Mouse (Mus musculus) testis, postnatal 14 days (tissue): ENCODE results near the gene Adam6b.
A peak's percentile ranks its signal among the peaks of the same experiment; 100 is the strongest.
"Not testable (repeated sequence)": the region's sequence is repeated elsewhere in the genome, so short reads cannot be mapped to it uniquely, and the experiment has no call there.

Source experiments
- DNase-seq: peaks from one replicate; pipeline ENCODE4 v3.0.0; 2021; ENCODE audit warnings: low spot score

Adam6b gene

GRCm38 (mm10) chr12:113489211-113489610 lies at the start of gene Adam6b:
Gene Adam6b (plus strand): TSS chr12:113489511.
- DNase-seq = not testable (repeated sequence)

- no peak for DNase-seq
Measured at GRCm38 (mm10) chr12:113446061-113446460, 43.2 kb upstream of the Adam6b start.

DNA sequence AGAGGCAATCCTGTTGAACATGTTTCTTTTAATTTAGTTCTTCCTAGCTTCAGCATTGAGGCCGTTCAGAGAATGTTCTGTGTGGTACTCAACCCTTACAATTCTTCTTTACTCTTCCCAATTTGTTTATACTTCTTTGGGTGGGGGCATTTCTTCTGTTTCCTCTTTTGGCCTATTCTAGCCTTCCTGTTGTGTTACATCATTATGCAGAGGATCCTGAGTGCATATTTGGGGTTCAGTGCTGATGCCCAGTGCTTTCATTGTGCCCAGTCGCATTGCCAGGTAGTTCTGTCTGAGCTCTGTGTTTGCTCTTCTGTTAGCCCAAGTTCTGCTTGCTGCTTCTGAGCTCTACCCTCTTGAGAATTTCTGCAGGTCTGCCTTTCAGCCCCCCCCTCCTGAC lies 13.1 kb upstream of the Adam6b start:
- no peak for DNase-seq

- DNase-seq = no peak
Measured at GRCm38 (mm10) chr12:113482147-113482546, 7.2 kb upstream of the Adam6b start.

DNA sequence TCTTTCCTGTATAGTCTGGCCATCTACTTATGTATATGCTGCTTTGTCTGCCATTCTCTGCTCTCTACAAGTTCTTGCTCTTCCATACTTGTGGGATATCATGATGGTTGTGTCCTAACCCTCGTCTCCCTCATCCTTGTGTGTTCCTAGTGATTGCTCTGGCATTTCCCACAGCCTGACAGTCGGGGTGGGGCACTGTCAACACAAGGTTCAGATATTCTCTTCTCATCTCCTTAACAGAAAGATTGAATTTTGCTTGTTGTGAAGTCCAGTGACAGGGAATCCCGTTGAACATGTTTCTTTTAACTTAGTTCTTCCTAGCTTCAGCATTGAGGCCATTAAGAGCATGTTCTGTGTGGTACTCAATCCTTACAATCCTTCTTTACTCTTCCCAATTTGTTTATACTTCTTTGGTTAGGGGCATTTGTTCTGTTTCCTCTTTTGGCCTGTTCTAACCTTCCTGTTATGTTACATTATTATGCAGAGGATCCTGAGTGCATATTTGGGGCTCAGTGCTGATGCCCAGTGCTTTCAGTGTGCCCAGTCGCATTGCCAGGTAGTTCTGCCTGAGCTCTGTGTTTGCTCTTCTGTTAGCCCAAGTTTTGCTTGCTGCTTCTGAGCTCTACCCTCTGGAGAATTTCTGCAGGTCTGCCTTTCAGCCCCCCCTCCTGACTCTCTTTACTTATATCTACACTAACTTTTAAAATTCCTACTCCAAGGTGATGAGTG lies 6.5 kb upstream of the Adam6b start:
- DNase-seq = no peak

DNA sequence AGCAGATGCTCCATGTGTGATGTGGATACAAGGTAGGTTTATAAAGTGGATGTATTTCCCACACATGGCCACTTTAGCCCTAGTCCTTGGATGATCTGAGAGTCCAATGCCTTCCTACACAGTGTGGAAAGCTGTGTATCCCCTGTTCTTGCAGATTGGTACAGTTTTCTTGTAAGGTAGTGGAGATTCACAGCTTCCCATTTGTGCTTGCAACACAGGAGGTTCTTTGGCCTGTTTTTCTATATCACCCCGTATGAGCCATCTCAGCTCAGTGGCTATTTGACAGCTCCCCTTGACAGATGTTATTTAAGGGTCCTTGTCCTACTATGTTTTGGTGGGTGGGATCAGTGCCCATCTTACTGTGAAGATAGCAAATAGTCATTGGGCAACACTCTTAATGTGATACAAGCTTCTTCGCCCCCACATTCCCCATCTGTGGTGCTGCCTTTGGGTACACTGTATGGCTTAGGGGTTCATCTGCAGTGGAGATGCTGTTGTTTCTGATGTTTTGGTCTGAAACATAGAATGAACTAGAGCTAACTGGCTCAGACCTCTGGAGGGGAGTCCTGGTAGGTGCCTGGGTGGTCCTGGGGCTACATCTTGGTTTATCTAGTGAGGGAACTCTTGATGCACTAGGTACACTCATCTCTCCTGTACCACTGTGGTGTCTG lies 5.7 kb upstream of the Adam6b start:
- DNase-seq = no peak

- DNase-seq = no peak
Measured at GRCm38 (mm10) chr12:113484971-113485485, 4.3 kb upstream of the Adam6b start.

DNA sequence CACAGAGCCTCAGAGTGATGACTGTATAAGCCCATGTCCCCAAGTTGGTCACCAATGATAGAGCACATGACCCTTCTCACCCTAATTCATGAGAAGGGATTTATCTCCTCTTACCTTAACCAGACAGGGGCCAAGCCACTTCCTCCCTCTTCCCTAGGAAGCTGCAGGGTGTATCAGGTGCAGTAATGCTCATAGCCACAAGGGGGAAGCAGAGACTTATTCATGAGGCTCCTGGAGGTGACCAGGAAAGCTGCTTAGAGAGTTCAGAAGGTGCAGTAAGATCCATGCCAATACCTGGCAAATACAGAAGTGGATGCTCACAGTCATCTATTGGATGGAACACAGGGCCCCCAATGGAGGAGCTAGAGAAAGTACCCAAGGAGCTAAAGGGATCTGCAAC lies 1.6 kb upstream of the Adam6b start:
- peak; percentile 8 for DNase-seq

DNA sequence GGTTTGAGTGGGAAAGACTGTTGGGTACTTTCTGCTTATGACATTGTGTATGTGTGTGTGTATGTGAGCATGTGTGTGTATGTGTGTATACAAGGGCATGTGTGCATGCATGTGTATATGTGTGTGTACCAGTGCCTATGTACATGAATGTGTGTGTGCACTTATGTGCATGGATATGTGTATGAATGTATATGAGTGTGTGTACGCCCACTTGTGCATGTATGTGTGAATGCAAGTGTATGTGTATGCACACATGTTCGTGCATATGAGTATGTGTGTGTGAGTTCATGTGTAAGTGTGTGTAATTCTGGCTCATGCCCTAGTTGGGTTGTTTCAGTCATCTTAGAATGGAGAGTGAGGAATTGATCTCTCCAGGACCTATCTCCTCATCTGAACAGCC lies 36.6 kb downstream of the Adam6b start:
- DNase-seq = no peak
